34 mouse cellular contexts compared by ENCODE assay signal in genomic region chr9:99487126-99487695, GRCm38 (mm10). TPM values are rescaled to one million over a fixed set of nuclear protein-coding genes. Genes with fewer than 3 reads are reported as not detected.
"Had no signal": no experiment of that assay in that cellular context is flagged by ENCODE, and none has a peak within 500 bp of the region (broad histone marks: within the 10 kb centered on the region; RNA-seq: fewer than 3 reads in every experiment).

No protein-coding gene starts in this region.

- H3K27ac ChIP-seq: heart, embryonic 13.5 days; heart, embryonic 15.5 days; hindbrain, embryonic 13.5 days; hindbrain, embryonic 15.5 days; hindbrain, postnatal 0 days; kidney, embryonic 15.5 days; kidney, postnatal 0 days; limb, embryonic 13.5 days; limb, embryonic 15.5 days; liver, embryonic 12.5 days; liver, embryonic 14.5 days had no signal

- H3K4me3 ChIP-seq: heart, embryonic 13.5 days; heart, embryonic 15.5 days; hindbrain, embryonic 13.5 days; hindbrain, embryonic 15.5 days; kidney, embryonic 15.5 days; limb, embryonic 13.5 days; limb, embryonic 15.5 days; liver, embryonic 12.5 days had no signal

- DNase-seq: gastrocnemius, postnatal 14 days; gastrocnemius, postnatal 36 days; heart, adult 18-20 months; kidney, adult 11 months; kidney, adult 2 months; kidney, adult 9 months; kidney, postnatal 14 days; kidney, postnatal 36 days; layer of hippocampus, adult 9-11 months; layer of hippocampus, postnatal 36 days; left cerebral cortex, postnatal 4 days; lung, adult 18-20 months had no signal

- H3K4me1 ChIP-seq: heart, embryonic 13.5 days; hindbrain, embryonic 13.5 days; hindbrain, embryonic 15.5 days; kidney, embryonic 15.5 days; limb, embryonic 13.5 days; limb, embryonic 15.5 days had no signal

- H3K9me3 ChIP-seq: heart, embryonic 13.5 days; heart, embryonic 15.5 days; hindbrain, embryonic 13.5 days; hindbrain, embryonic 15.5 days; kidney, embryonic 15.5 days; limb, embryonic 13.5 days; limb, embryonic 15.5 days; liver, embryonic 12.5 days had no signal

- H3K27me3 ChIP-seq: heart, embryonic 13.5 days; heart, embryonic 15.5 days; hindbrain, embryonic 13.5 days; hindbrain, embryonic 15.5 days; kidney, embryonic 15.5 days; limb, embryonic 13.5 days; limb, embryonic 15.5 days; liver, embryonic 12.5 days had no signal

RNA-seq across cellular contexts. Expression of gene Nme9, which starts 35.9 kb away (rescaled TPM):
- total RNA-seq: gastrocnemius, adult 8-10 months; gastrocnemius, postnatal 14 days; gastrocnemius, postnatal 36 days; heart, adult 8-10 months; heart, postnatal 25 days; hematopoietic stem cell, adult 5-6 weeks; left cerebral cortex, adult 18-20 months; left cerebral cortex, postnatal 10 days; left cerebral cortex, postnatal 25 days; liver, adult 2 months had no signal
- polyA plus RNA-seq: heart, embryonic 13.5 days; intestine, embryonic 14.5 days; limb, embryonic 11.5 days; limb, embryonic 13.5 days; limb, embryonic 15.5 days; liver, adult 2 months; liver, embryonic 12.5 days; liver, embryonic 16.5 days had no signal
